Mouse (Mus musculus) E14TG2a.4 (cell line): ENCODE measurements around the gene March4.

Experiments used
- CTCF ChIP-seq: conservative IDR thresholded peaks from 2 replicates; pipeline ENCODE4 v1.5.1; 2014; ENCODE audit warnings: low read length
- NANOG ChIP-seq: IDR thresholded peaks from 2 replicates; pipeline ENCODE4 v1.6.1; 2014; ENCODE audit warnings: borderline replicate concordance, low read length, mixed read lengths
- POU5F1 ChIP-seq: IDR thresholded peaks from 2 replicates; pipeline ENCODE4 v1.6.1; 2014; ENCODE audit warnings: low read length, borderline replicate concordance

DNA sequence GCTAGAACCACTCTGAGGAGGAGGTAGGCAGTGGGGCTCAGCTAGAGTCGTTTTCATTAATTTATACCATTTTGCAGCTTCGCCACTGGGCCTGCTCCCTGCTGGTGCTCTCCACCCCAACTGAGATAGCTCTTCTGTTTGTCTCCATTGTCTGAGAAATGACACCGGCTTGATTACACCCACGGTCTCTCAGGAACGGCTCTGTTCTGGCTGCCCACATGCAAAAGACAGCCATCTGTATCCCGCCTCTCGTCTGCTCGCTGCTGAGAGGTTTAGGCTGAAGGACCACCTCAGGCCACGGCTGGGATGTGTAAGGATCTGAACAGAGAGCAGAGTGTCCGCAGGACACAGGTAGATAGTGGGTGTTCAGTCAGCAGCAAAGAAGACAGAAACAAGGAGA is 30.5 kb downstream of the March4 start:
- TF ChIP-seq POU5F1 (no peak), CTCF (no peak), NANOG (no peak)
